Comparison of ENCODE assay signal across 32 mouse cellular contexts in the genomic region with DNA sequence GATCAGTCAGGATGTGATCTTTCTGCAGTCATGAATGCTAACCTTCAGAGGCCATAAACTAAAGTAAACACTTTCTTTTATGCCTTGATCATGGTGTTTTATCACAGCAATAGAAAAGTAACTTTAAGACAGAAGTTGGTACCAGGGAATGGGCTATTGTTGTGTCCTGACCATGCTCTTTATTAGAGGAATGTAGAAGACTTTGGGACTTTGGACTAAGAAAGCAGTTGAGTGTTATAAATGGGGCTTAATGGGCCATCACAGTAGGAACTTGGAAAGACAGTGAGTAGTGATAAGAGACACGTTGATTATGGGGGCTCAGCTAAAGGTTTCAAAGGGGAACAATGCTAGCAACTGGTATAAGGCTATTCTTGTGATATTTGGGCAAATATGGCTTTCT.
"Had no signal": no experiment of that assay in that cellular context is flagged by ENCODE, and none has a peak within 500 bp of the region (broad histone marks: within the 10 kb centered on the region; RNA-seq: fewer than 3 reads in every experiment).

No protein-coding gene starts in this region.

- ATAC-seq: liver, embryonic 12.5 days; liver, postnatal 0 days; lung, postnatal 0 days; midbrain, embryonic 13.5 days; midbrain, embryonic 15.5 days; midbrain, embryonic 16.5 days had no signal

- DNase-seq: left cerebral cortex, postnatal 4 days; liver; liver, embryonic 13.5 days; liver, postnatal 0 days; lung, adult 18-20 months; lung, adult 2 months; lung, embryonic 14.5 days; lung, postnatal 10 days; lung, postnatal 14 days; lung, postnatal 36 days; lung, postnatal 4 days; midbrain, embryonic 14.5 days had no signal

- H3K4me2 ChIP-seq: limb, embryonic 12.5 days; limb, embryonic 13.5 days; limb, embryonic 15.5 days; liver, embryonic 11.5 days; liver, embryonic 12.5 days; liver, embryonic 13.5 days; liver, embryonic 15.5 days; lung, embryonic 14.5 days; lung, embryonic 15.5 days; midbrain, embryonic 11.5 days; midbrain, embryonic 12.5 days; midbrain, embryonic 13.5 days; midbrain, embryonic 15.5 days; neural tube, embryonic 12.5 days had no signal

- H3K4me3 ChIP-seq: limb, embryonic 10.5 days; limb, embryonic 12.5 days; limb, embryonic 13.5 days; limb, embryonic 15.5 days; liver, embryonic 12.5 days; liver, embryonic 13.5 days; liver, embryonic 15.5 days; lung, embryonic 15.5 days; midbrain, embryonic 10.5 days; midbrain, embryonic 12.5 days; midbrain, embryonic 13.5 days; midbrain, embryonic 15.5 days; myocyte; neural tube, embryonic 12.5 days had no signal

- H3K36me3 ChIP-seq: limb, embryonic 10.5 days; limb, embryonic 12.5 days; limb, embryonic 13.5 days; limb, embryonic 15.5 days; liver, embryonic 12.5 days; liver, embryonic 13.5 days; liver, embryonic 15.5 days; lung, embryonic 15.5 days; midbrain, embryonic 10.5 days; midbrain, embryonic 12.5 days; midbrain, embryonic 13.5 days; midbrain, embryonic 15.5 days; neural tube, embryonic 12.5 days had no signal

- H3K4me1 ChIP-seq: limb, embryonic 13.5 days; limb, embryonic 15.5 days; midbrain, embryonic 12.5 days; neural tube, embryonic 12.5 days had no signal

- H3K27ac ChIP-seq: limb, embryonic 10.5 days; limb, embryonic 12.5 days; limb, embryonic 13.5 days; limb, embryonic 15.5 days; liver, embryonic 14.5 days; liver, embryonic 15.5 days; lung, embryonic 15.5 days; macrophage; midbrain, embryonic 10.5 days; midbrain, embryonic 12.5 days; midbrain, embryonic 13.5 days; midbrain, embryonic 15.5 days; neural tube, embryonic 12.5 days had no signal

- H3K9me3 ChIP-seq: limb, embryonic 10.5 days; limb, embryonic 12.5 days; limb, embryonic 13.5 days; limb, embryonic 15.5 days; liver, embryonic 12.5 days; liver, embryonic 13.5 days; liver, embryonic 15.5 days; lung, embryonic 15.5 days; midbrain, embryonic 10.5 days; midbrain, embryonic 12.5 days; midbrain, embryonic 13.5 days; midbrain, embryonic 15.5 days; neural tube, embryonic 12.5 days had no signal

- H3K27me3 ChIP-seq: limb, embryonic 12.5 days; limb, embryonic 13.5 days; limb, embryonic 15.5 days; liver, embryonic 12.5 days; liver, embryonic 13.5 days; lung, embryonic 15.5 days; megakaryocyte, embryonic 14.5 days; midbrain, embryonic 12.5 days; midbrain, embryonic 13.5 days; midbrain, embryonic 15.5 days; neural tube, embryonic 12.5 days had no signal

- H3K9ac ChIP-seq: limb, embryonic 12.5 days; limb, embryonic 13.5 days; limb, embryonic 15.5 days; liver, embryonic 12.5 days; liver, embryonic 13.5 days; liver, embryonic 14.5 days; liver, embryonic 15.5 days; liver, postnatal 0 days; lung, embryonic 14.5 days; lung, embryonic 15.5 days; midbrain, embryonic 12.5 days; midbrain, embryonic 13.5 days; midbrain, embryonic 15.5 days; neural tube, embryonic 12.5 days had no signal
